Mouse (Mus musculus) embryonic stem cell, embryonic (primary cell): ENCODE data around the gene Tpo.

Experiments
- CTCF ChIA-PET, 4 experiments: fragments of 300-600 bp in 2 of 4; fragments of 350-600 bp in 2 of 4; sonication (Branson Sonifier 250); formaldehyde crosslinking; loops; one replicate each; lab custom pipeline; 2022; ENCODE audit warnings: inconsistent platforms in 2 of 4; lab: Charles Lee
- POLR2A ChIA-PET, 4 experiments: fragments of 300-600 bp in 2 of 4; fragments of 350-600 bp in 2 of 4; sonication (Branson Sonifier 250); formaldehyde crosslinking; loops; one replicate each; lab custom pipeline; 2022; ENCODE audit warnings: antibody characterized with exemption in 4 of 4, inconsistent platforms in 1 of 4; lab: Charles Lee

The Tpo gene

GRCm38 (mm10) chr12:30035841-30036568, 96.4 kb downstream of the Tpo start:
- CTCF ChIA-PET: no interaction called here
- POLR2A ChIA-PET: no interaction called here

- POLR2A ChIA-PET: no interaction called here
- CTCF ChIA-PET: interaction anchor here in 1 of 4 experiments (0.6 kb wide), 2 partner anchors 177 to 503 kb away, joined by 4 read pairs; no protein-coding TSS in a partner anchor
These were observed 97.0 kb downstream of the Tpo start for GRCm38 (mm10) chr12:30035406-30035805.

GRCm38 (mm10) chr12:30034681-30035080, 97.7 kb downstream of the Tpo start:
- ChIA-PET CTCF (no interaction called here), POLR2A (no interaction called here)

- POLR2A ChIA-PET: no interaction called here
These were observed 101.9 kb downstream of the Tpo start for GRCm38 (mm10) chr12:30030571-30030970.

GRCm38 (mm10) chr12:30029111-30029510, 103.3 kb downstream of the Tpo start:
- ChIA-PET POLR2A (no interaction called here), CTCF (interaction anchor here in 1 of 4 experiments (0.7 kb wide), 1 partner anchor 11 kb away, joined by 5 read pairs; no protein-coding TSS in a partner anchor)

More at GRCm38 (mm10) chr12:30030571-30030970, 101.9 kb downstream of the Tpo start:
- CTCF ChIA-PET: no interaction called here

- ChIA-PET CTCF (interaction anchor here in 1 of 4 experiments (0.6 kb wide), 1 partner anchor 9 kb away, joined by 5 read pairs; no protein-coding TSS in a partner anchor), POLR2A (no interaction called here)
These were observed 104.6 kb downstream of the Tpo start for GRCm38 (mm10) chr12:30027721-30028340.

- ChIA-PET CTCF (no interaction called here), POLR2A (no interaction called here)
These were observed 108.1 kb downstream of the Tpo start for GRCm38 (mm10) chr12:30024264-30024825.

- POLR2A ChIA-PET: no interaction called here
- CTCF ChIA-PET: no interaction called here
These were observed 108.9 kb downstream of the Tpo start for GRCm38 (mm10) chr12:30023491-30023890.

- POLR2A ChIA-PET: interaction anchor here in 1 of 4 experiments (0.6 kb wide), 1 partner anchor 93 kb away, joined by 3 read pairs; no protein-coding TSS in a partner anchor
- CTCF ChIA-PET: no interaction called here
These were observed 112.0 kb downstream of the Tpo start for GRCm38 (mm10) chr12:30020447-30020846.

- POLR2A ChIA-PET: interaction anchor here in 1 of 4 experiments (1.2 kb wide), 1 partner anchor 154 kb away, joined by 3 read pairs; no protein-coding TSS in a partner anchor
These were observed 115.3 kb downstream of the Tpo start for GRCm38 (mm10) chr12:30017131-30017530.

GRCm38 (mm10) chr12:30015501-30015900, 116.9 kb downstream of the Tpo start:
- POLR2A ChIA-PET: no interaction called here
- CTCF ChIA-PET: no interaction called here

More at GRCm38 (mm10) chr12:30017131-30017530, 115.3 kb downstream of the Tpo start:
- CTCF ChIA-PET: no interaction called here

GRCm38 (mm10) chr12:30008741-30009140, 123.7 kb downstream of the Tpo start:
- CTCF ChIA-PET: no interaction called here
- POLR2A ChIA-PET: no interaction called here

GRCm38 (mm10) chr12:30006586-30006985, 125.8 kb downstream of the Tpo start:
- CTCF ChIA-PET: interaction anchor here in 1 of 4 experiments (0.6 to 0.7 kb wide), 2 partner anchors 143 to 195 kb away, joined by 4 read pairs; no protein-coding TSS in a partner anchor
- POLR2A ChIA-PET: no interaction called here
